In the genomic region with DNA sequence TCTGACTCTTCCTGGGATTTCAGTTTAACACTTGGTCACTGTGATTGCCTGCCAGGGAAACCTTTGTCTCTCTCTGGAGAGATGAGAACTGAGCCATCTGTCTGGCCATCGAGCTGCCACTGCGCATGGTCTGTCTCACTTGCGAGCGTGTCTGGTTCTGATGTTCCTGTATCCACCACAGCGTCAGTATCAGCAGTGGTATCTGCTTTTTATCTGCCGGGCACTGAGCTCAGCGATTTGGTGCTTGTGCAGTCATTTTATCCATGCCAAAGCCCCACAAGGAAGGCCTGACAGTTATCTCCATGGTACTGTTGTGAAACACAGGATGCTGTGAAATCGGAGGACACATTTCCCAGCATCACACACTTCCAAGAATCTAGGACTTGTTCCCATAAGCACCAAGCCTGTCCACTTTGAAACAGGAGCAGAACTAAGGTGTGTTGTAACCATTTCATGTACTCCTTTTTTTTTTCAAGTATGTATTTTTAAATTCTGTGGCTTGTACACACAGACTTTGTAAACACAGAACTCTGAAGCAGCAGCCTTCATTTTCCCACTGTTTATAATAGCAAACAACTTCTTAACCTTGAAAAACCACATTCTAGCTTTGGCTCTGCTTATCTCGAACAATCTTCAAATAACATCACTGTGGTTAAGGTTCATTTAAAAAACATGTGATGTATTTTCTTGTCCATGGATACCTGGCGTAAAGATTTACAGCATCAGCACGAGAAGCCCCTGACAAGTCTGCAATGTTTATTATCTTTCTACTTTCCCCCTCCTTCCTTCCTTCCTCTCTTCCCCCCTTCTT, we compare ENCODE assay signal across 23 mouse cellular contexts. TPM values are rescaled to one million over a fixed set of nuclear protein-coding genes. Genes with fewer than 3 reads are reported as not detected.
DNase-seq lines count a peak whose midpoint lies in the region; ATAC-seq and TF ChIP-seq lines count a peak whose summit lies in the region.
"Had no signal": no experiment of that assay in that cellular context is flagged by ENCODE, and none has a peak within 500 bp of the region (broad histone marks: within the 10 kb centered on the region; RNA-seq: fewer than 3 reads in every experiment).

No protein-coding gene starts in this region.

- no peaks in the 10 kb centered on the region for H3K4me1 ChIP-seq in hindbrain, postnatal 0 days (ENCODE audit: insufficient read depth, low read length)
- no peaks in the 10 kb centered on the region for H3K4me1 ChIP-seq in hindbrain, embryonic 11.5 days (replicated peaks; ENCODE audit: control insufficient read depth, insufficient read depth, low read length)
- H3K4me1 ChIP-seq in hindbrain, embryonic 13.5 days (replicated peaks) = no peaks in the 10 kb centered on the region
- H3K4me1 ChIP-seq: heart, embryonic 13.5 days; limb, embryonic 12.5 days; liver, embryonic 13.5 days; lung, embryonic 15.5 days; neural tube, embryonic 12.5 days had no signal

- WGBS in hindbrain, postnatal 0 days = 80% methylated on average over 11 of the region's 11 CpGs
- 88% methylated on average over 11 of the region's 11 CpGs for WGBS in hindbrain, embryonic 11.5 days
- WGBS in hindbrain, embryonic 13.5 days = 83% methylated on average over 11 of the region's 11 CpGs

- DNase-seq in hindbrain, postnatal 0 days (ENCODE audit: low spot score) = peak; percentile 4
- DNase-seq in hindbrain, embryonic 11.5 days (ENCODE audit: low spot score) = no peak
- peak; percentile 15 for DNase-seq in thymus, postnatal 4 days
- no peak for DNase-seq in thymus, postnatal 0 days (ENCODE audit: low spot score)
- DNase-seq in induced T-regulatory cell, adult 2 months (ENCODE audit: low read depth) = peak; percentile 58
- DNase-seq in embryo, embryonic 10 days (ENCODE audit: low spot score) = no peak
- DNase-seq: adrenal gland, postnatal 10 days; gastrocnemius, adult 2 months; heart, adult 11 months; heart, postnatal 36 days; liver, embryonic 13.5 days; right cerebral cortex, postnatal 25 days had no signal

- no peak overlapping the region for H3K4me2 ChIP-seq in hindbrain, postnatal 0 days (ENCODE audit: low read depth, low read length)
- H3K4me2 ChIP-seq in hindbrain, embryonic 11.5 days (replicated peaks; ENCODE audit: low read depth, low read length) = no peak overlapping the region
- no peak overlapping the region for H3K4me2 ChIP-seq in hindbrain, embryonic 13.5 days
- H3K4me2 ChIP-seq: heart, embryonic 13.5 days; limb, embryonic 12.5 days; liver, embryonic 13.5 days; lung, embryonic 15.5 days; neural tube, embryonic 12.5 days had no signal

- no peaks in the 10 kb centered on the region for H3K36me3 ChIP-seq in hindbrain, postnatal 0 days (ENCODE audit: insufficient read depth, low read length)
- no peaks in the 10 kb centered on the region for H3K36me3 ChIP-seq in hindbrain, embryonic 11.5 days (ENCODE audit: control insufficient read depth, insufficient read depth, low read length)
- no peaks in the 10 kb centered on the region for H3K36me3 ChIP-seq in hindbrain, embryonic 13.5 days
- H3K36me3 ChIP-seq: heart, embryonic 13.5 days; limb, embryonic 12.5 days; liver, embryonic 13.5 days; lung, embryonic 15.5 days; neural tube, embryonic 12.5 days had no signal

- no peaks in the 10 kb centered on the region for H3K27me3 ChIP-seq in hindbrain, postnatal 0 days (ENCODE audit: insufficient read depth, low read length)
- no peaks in the 10 kb centered on the region for H3K27me3 ChIP-seq in hindbrain, embryonic 11.5 days (ENCODE audit: control insufficient read depth, insufficient read depth, low read length)
- H3K27me3 ChIP-seq in hindbrain, embryonic 13.5 days = no peaks in the 10 kb centered on the region
- H3K27me3 ChIP-seq: CH12.LX; heart, embryonic 13.5 days; limb, embryonic 12.5 days; liver, embryonic 13.5 days; lung, embryonic 15.5 days; neural tube, embryonic 12.5 days had no signal

- H3K9ac ChIP-seq in hindbrain, postnatal 0 days (replicated peaks; ENCODE audit: low read length) = no peak overlapping the region
- H3K9ac ChIP-seq in hindbrain, embryonic 11.5 days (ENCODE audit: low read depth, low read length) = no peak overlapping the region
- no peak overlapping the region for H3K9ac ChIP-seq in hindbrain, embryonic 13.5 days
- H3K9ac ChIP-seq: heart, embryonic 13.5 days; limb, embryonic 12.5 days; liver, embryonic 13.5 days; lung, embryonic 15.5 days; neural tube, embryonic 12.5 days had no signal

- no peaks in the 10 kb centered on the region for H3K9me3 ChIP-seq in hindbrain, postnatal 0 days (ENCODE audit: low read length)
- no peaks in the 10 kb centered on the region for H3K9me3 ChIP-seq in hindbrain, embryonic 11.5 days (ENCODE audit: control insufficient read depth, low read length)
- H3K9me3 ChIP-seq in hindbrain, embryonic 13.5 days = no peaks in the 10 kb centered on the region
- H3K9me3 ChIP-seq: heart, embryonic 13.5 days; limb, embryonic 12.5 days; liver, embryonic 13.5 days; lung, embryonic 15.5 days; megakaryocyte, embryonic 14.5 days; neural tube, embryonic 12.5 days had no signal

- no peak overlapping the region for H3K27ac ChIP-seq in hindbrain, postnatal 0 days
- no peak overlapping the region for H3K27ac ChIP-seq in hindbrain, embryonic 11.5 days (ENCODE audit: low read depth, low read length)
- H3K27ac ChIP-seq in hindbrain, embryonic 13.5 days = no peak overlapping the region
- H3K27ac ChIP-seq: gastrocnemius, adult 2 months; heart, embryonic 13.5 days; kidney, postnatal 0 days; left cerebral cortex, adult 2 months; limb, embryonic 12.5 days; liver, embryonic 13.5 days; lung, embryonic 15.5 days; neural tube, embryonic 12.5 days had no signal

- ATAC-seq in hindbrain, postnatal 0 days = no peak
- ATAC-seq in hindbrain, embryonic 11.5 days (ENCODE audit: low FRiP score) = no peak
- ATAC-seq in hindbrain, embryonic 13.5 days (ENCODE audit: low FRiP score) = no peak
- ATAC-seq: forebrain, embryonic 16.5 days; midbrain, embryonic 16.5 days had no signal

- H3K4me3 ChIP-seq in hindbrain, postnatal 0 days (ENCODE audit: low read length) = no peak overlapping the region
- no peak overlapping the region for H3K4me3 ChIP-seq in hindbrain, embryonic 11.5 days (ENCODE audit: low read depth, low read length)
- H3K4me3 ChIP-seq in hindbrain, embryonic 13.5 days = no peak overlapping the region
- H3K4me3 ChIP-seq: gastrocnemius, adult 2 months; heart, embryonic 13.5 days; left cerebral cortex, adult 2 months; limb, embryonic 12.5 days; liver, embryonic 13.5 days; lung, embryonic 15.5 days; megakaryocyte, embryonic 14.5 days; neural tube, embryonic 12.5 days had no signal

- no peak for TF ChIP-seq CTCF in hindbrain, postnatal 0 days (IDR thresholded peaks at IDR 0.05; ENCODE audit: low read depth)

RNA-seq across cellular contexts. Expression of gene Il7r, which starts 50.7 kb away (rescaled TPM):
- total RNA-seq in hindbrain, postnatal 0 days (2014; rRNA removed) = not detected in 2 replicates
- polyA plus RNA-seq in hindbrain, postnatal 0 days (2015; fragmentation: Nextera tagmentation; extraction: Ambion mirVana) = 0.04 TPM in 1 of 2 replicates, not detected in the other
- polyA plus RNA-seq in hindbrain, embryonic 11.5 days (2014; fragmentation: Nextera tagmentation; extraction: Ambion mirVana) = 0.04 and 0.31 TPM in 2 replicates
- 22.0 and 26.4 TPM in 2 replicates for polyA plus RNA-seq in thymus, postnatal 0 days (2015; fragmentation: Nextera tagmentation; extraction: Ambion mirVana)
- 0.06 TPM in 1 of 2 replicates, not detected in the other for polyA plus RNA-seq in hindbrain, embryonic 13.5 days (2015; fragmentation: Nextera tagmentation; extraction: Ambion mirVana)
- polyA plus RNA-seq: forebrain, embryonic 16.5 days; midbrain, embryonic 16.5 days; neural tube, embryonic 12.5 days had no signal

Comparison
In these comparisons a context has a peak if more than half of its experiments do, and no peak if none do; other contexts are left out.
1. DNase-seq: peak in hindbrain, postnatal 0 days (single experiment), thymus, postnatal 4 days (single experiment) and induced T-regulatory cell, adult 2 months (single experiment); none in hindbrain, embryonic 11.5 days (single experiment), thymus, postnatal 0 days (single experiment) and embryo, embryonic 10 days (single experiment).
2. RNA of gene Il7r, which starts 50.7 kb away (polyA plus RNA-seq): 22.0 to 26.4 TPM in thymus, postnatal 0 days; 0.04 to 0.31 TPM in hindbrain, embryonic 11.5 days, 0.04 TPM in hindbrain, postnatal 0 days and 0.06 TPM in hindbrain, embryonic 13.5 days; every median in the first group is over 10 times any median in the second.